Mouse (Mus musculus) kidney, postnatal 4 days (tissue): ENCODE data around the gene Gpr88.
"Not testable (repeated sequence)": the region's sequence is repeated elsewhere in the genome, so short reads cannot be mapped to it uniquely, and the experiment has no call there.

ENCODE experiments used
- DNase-seq, 2 experiments: peaks; one replicate each; pipeline ENCODE4 v3.0.0; 2021; ENCODE audit warnings: mixed read lengths in 2 of 2

The Gpr88 gene

DNA sequence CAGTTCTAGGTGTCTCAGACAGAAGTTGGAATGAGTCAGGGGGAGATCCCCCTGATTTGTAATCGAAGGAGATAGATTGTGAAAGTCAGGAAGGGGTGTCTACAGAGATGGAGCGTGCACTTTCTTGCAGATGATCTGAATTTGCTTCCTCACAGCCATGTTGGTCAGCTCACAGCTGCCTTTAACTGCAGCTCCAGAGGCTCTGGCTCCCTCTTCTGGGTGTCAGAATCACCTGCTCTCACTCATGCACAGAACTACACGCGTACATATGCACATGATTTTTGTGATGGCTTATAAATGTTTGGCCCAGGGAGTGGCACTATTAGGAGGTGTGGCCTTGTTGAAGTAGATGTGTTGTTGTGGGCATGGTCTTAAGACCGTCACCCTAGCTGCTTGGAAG, 15.8 kb downstream of the Gpr88 start:
- DNase-seq = peak in 1 of 2 experiments; percentile 15

DNA sequence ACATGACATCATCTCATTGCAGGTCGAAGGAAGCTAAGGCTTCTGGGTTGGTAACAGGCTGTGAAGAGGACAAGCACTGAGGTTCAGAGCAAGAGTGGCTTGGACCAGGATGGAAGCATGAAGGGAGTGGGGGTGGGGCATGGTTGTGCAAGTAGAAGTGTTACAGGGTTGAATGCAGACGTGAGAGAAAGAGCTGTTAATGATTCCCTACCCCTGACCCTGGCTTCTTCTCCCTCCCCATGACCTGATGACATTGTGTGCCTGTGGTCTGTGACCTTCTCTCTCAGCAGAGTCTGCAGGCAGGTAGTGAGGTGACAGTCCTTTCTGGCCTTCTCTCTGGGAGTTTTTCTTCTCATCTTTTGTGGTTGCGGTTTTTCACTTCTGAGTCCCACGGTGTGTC, 16.4 kb downstream of the Gpr88 start:
- no peak for DNase-seq

DNA sequence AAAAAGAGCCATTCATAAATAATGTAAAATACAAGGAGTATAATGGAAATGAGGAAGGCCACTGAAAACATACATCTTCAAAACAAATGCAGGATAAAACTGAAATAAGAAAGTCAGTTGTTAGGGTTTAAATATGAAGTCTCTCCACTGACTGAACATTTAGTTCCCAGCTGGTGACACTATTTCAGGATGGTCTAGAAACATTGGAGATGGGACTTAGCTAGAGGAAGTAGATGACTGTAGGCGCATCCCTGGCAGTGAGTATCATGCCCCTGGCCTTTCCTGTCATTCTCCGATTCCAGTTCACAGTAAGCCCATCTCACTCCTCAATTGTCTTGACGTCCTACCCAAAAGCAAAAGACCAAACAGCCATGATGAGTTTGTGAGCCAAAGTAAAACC, 19.8 kb downstream of the Gpr88 start:
- no peak for DNase-seq

DNA sequence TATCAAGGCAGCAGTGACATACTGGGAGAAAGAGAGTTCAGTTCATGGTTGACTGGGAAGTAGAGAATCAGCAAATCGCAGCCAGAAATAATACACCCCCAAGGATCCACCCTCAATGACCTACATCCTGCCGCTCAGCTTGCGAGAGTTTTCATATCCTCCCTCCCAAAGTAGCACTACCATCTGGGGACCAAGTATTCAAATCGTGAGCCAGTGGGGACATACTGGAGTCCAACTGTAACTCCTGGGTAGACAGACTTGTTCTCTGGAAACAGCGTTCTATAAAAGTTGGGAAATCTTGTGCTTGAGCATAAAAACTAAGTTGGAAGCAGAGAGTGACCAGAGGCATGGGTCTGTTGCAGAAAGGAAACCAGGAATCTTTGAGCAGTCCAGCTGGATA, 20.5 kb downstream of the Gpr88 start:
- DNase-seq = no peak

DNA sequence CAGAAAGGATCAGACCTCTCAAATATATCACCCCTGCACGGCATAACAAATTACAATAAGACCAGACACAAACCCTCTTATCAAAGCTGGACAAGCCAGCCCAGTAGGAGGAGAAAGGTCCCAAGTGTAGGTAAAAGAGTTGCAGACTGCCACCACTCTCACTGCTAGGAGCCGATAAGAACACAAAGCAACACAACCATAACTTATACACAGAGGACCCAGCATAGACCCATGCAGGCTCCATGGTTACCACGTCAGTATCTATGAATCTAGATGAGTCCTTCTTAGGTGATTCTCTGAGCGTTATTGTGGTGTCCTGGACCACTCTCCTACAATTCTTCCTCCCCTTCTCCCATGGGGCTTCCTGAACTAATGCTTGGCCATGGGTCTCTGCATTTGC, 24.0 kb downstream of the Gpr88 start:
- no peak for DNase-seq

DNA sequence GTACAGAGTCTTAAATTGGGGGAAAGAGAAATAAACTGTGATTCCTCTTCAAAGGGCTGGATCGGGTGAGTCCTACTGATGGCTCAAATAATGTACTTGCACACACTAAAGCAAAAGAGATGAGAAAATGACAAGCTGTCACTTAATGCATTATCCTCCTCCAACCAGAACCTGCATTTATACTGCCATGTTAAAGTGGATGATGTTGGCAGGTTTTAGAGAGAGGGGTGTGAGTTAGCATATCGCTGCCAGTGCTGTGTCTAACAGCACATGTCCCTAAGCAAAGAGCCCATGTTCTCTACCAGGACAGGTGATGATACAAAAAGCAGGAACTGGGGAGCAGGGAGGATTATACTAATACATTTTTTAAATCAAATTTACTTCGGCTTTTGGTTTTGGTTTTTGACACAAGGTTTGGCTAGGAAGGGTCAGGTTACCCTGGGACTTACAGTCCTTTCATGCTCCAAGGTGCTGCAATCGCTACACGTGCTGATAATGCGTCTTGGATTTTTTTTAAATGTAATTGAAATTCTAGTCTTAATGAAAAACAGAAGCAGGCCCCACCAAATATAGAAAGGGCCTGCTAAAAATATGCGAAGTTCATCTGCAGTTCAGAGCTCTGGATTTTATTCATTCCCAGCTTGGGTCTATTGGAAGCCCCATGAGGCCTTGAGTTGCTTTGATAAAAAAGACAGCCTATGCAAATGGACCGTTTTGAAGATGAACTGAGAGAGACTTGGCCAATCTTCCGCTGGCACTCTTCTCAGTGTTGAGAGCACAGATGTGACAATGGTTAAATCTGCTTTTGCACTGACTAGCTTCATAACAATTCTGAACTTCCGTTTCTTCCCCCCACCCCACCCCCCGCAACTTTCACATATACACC, 24.7 kb downstream of the Gpr88 start:
- DNase-seq = no peak

DNA sequence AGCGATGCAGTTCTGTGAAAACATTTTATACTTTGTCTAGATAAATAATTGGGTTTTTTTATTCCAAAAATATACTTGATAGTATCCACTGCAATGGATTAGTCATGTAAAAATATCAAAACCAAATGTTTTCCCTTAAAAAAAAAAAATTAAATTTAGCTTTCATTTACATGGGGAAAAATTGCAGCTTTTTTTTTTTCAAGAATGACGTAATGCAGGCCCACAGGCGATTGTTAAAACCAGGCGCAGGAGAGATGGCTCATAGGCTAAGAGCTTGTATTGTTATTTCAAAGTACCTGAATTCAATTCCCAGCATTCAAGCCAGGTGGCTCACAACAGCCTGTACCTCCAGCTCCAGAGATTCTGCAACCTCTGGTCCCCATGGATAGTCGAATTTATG, 25.9 kb downstream of the Gpr88 start:
- no peak for DNase-seq

DNA sequence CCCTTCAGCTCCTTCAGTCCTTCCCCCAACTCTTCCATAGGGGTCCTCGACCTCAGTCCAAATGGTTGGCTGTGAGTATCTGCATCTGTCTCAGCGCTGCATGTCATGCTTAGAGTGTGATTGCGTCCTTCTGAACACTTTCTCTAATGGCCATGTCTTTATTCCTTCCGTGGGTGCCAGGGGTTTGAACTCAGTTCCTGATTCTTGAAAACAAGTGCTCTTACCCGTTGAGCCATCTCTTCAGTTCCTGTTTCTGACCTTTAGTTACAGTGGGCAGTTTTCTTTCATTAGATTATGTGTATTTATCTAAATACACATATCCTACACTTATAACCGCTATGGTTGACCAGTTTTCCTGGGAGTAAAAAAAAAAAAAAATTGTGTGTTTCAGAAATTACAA, 26.4 kb downstream of the Gpr88 start:
- DNase-seq = no peak

DNA sequence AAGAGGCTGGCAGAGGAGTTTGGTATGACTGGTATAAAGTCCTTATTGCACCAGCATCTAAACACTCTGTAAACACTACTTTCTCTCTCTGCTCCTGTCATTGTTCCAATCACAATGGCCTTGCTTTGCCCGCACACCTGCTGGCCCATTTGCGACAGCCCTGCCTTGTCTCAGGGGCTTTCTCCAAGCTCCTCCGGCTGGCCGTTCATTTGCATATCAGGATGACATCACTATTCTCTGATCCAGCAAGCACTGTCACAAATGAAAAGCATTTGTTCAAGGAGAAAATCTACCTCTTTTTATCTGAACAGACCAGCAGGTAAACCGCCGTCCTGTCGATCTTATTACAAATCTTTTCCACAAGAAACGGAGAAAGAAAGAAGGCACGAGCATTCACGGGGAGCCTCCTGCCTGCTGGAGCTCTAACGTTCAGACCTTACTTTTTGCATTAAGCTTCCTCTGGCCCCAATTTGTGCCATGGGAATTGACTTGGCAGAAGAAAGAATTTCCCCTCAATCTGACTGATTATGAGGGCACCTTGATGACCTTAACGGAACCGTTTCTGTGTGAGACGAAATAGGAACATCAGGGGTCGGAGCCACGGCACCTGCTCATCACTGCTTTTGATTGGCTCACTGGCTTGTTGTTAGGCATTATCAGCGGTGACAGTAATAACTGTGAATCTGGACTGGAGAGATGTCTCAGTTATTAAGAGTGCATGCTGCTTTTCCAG, 30.6 kb downstream of the Gpr88 start:
- no peak for DNase-seq

DNA sequence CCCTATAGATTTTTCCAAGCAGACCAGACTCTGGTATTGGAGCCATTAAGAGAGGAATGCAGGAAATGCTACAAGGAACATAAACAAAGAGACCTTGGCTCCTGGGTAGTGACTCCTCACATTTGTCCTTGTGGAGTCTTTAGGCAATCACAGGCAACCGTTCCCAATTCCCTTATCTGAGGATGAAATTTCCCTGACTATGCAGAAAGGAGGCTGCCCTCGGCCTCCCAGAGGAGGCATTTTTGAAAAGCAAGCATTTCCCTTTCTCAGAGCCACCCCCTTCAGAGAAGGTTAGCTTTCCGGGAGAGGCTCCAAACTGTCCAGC, 31.7 kb downstream of the Gpr88 start:
- DNase-seq = no peak

DNA sequence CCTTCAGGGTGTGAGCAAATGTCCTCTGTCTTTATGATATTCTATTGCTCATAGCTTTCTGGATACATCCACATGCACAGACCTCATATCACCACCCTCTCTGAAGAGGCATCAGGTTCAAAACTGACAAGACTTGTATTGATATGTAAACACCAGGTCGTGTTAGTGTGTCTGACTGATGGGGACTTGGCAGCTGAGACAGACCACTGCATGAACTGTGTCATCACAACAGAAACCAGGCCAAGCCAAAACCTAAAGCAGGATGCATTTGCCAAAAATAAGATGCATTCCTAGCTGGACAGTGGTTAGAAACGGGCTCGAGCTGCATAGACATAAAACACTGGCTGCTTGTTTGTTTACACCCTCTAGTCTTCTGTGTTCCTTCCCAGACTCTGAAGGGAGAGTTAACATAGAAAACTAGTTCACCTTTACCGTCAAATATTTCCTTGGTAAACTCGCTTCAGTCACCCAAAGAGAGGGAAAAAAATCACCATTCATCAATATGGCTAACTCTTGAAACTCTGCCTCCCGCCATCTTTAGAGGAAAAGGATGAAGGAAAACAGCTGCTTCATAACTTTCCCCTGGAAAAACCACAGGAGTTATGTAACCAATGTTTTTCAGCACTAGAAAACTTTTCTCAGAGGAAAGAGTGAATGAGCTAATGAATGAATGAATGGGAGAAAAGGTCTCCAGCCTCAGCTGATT, 32.2 kb downstream of the Gpr88 start:
- DNase-seq = no peak

DNA sequence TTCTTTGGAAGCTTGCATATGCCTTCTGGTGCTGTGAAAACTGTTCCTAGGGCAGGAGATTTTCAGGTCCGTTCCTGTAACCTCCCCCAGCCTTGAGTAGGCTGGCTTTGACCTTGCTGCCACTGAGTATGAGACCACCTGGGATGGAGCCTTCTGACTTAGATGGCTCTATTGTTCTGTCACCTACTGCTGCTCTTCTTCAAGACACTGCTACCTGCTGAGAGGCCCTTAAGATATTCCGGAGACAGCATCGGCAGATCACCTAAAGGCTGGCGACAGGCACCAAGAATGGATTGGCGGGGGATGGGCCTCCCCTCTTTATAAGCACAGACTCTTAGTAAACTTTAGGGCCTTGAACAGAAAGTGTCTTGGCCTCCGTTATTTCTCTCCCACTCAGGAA, 35.9 kb downstream of the Gpr88 start:
- DNase-seq = not testable (repeated sequence)

DNA sequence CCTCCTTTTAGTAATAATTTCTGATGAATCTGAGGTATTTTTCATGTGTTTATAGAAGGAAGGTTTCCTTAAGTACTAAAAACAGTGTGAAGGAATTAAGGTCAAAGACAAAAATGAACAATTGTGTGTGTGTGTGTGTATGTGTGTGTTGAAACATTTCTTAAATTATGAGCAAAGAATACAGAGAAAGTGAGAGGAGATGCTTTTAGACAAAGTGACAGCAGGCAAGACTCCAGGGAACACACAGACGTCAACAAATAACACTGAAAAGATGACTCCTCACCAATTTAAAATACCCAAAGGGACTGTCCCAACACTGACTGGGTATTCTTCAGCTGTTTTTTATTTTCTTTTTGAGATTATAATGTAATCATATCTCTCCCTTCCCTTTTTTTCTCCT, 37.0 kb downstream of the Gpr88 start:
- no peak for DNase-seq

DNA sequence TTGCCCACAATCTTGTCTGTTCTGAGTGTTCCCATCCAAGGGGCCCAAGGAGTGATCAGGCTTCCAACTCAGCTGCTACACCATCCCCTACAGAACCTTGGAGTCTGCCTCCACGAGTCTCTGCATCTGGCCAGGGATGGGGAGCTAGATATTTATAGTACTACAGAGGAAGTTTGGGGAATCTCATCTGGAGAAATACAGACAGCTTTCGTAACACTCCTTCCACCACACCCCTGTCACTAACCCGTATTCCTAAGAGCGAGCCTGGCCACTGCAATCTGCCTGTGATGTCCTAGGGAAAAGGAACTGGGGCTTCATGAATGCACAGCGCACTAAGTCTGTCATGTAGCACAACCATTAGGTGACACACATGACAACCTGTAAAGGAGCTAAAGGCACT, 41.7 kb downstream of the Gpr88 start:
- DNase-seq = no peak

DNA sequence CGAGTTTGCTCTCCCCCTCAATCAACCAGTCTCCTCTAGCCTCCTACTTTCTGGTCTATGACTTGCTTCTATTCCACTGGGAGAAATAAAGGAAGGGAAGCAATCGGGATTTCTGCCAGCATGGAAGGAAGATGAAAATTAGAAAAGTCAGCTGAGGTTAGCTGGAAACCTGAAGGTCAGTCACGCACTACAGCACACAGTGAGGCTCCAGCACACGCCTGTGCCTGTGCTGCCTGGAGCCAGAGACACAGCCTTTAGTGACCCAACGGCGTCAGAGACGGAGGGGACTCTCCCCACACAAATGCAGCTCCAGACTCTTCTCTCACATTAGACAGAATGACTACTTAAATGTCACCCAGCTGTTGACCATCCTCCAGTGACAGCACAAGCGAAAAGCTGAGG, 42.6 kb downstream of the Gpr88 start:
- peak; percentile 53 to 59 for DNase-seq

DNA sequence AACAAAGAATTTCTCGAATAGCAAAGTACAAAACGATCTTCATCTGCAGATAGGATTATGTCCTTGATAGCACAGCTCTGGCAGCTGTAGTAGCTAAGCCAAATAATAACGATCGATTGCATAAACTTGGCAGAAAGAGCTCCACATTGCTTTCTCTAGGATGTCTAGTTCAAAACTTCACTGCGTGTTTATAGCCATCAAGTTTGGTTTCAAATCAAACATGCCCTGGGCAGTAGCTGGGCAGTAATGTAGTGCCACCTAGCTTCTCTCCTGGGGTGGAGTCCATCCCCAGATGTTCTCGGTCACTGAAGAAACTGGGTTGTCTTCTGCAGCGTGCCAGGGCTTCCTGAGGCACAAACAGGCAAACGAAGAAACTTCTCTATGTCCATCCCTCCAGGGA, 44.1 kb downstream of the Gpr88 start:
- no peak for DNase-seq

DNA sequence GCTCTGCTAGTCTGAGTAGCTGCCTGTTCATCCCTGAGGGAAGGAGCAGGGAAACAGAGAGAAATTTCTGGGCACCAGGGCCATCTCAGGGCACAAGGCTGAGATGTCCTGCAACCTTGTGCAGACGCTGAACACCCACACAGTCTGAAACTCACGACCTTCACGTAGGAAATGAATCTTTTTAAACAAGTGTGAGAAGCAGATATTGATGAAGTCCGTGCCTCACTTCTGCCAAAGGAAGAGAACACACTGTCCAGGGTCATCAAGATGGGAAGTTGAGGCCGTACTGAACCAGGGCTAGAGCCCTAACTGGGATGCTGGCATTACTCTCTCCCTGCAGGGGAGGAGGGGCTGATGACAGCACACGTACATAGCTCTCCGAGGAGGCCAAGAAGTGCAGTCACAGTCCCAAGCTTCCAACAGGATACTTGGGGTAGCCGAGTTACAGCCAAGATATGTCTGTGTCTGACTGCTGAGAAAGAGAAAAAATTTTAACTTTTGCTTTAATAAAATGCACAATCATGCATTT, 46.9 kb downstream of the Gpr88 start:
- DNase-seq = no peak

DNA sequence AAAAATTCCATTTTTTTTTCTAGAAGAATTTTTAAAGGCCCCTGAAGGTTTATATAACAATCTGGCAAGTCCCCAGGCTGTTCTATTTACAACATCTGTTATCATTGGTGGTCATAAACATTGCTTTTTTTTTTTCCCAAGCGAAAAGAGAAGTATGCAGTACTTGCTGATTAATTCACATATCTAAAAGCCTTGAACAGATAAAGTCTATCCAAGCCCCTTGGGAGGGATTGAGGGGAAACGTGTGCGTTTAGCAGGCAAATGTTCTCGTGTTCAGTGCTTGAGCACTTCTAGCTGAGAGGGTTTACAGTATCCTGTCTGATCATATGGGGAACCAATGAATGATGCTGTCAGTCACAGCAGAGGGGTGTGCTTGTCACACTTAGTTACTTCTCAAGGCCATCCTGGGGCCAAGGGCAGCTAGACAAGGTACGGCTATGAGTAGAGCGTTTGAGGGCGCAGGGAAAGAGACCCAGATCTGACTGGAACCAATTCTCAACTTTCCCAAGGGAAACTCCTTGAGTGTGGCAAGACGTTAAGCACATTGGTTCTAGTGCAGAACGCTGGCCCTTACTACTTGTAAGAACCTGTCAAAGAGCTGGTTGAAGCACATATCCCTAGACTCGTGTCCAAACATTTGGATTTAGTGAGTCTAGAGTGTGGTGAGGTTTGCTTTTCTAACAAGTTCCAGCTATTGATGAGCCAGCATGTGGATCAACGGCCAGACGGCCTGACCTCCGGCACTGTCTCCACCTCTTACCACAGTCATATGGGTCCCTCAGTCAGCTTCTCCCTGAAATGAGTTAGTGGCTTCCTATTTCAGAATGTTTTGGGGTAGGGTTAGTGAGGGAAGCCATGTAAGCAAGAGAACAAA, 47.7 kb downstream of the Gpr88 start:
- no peak for DNase-seq

DNA sequence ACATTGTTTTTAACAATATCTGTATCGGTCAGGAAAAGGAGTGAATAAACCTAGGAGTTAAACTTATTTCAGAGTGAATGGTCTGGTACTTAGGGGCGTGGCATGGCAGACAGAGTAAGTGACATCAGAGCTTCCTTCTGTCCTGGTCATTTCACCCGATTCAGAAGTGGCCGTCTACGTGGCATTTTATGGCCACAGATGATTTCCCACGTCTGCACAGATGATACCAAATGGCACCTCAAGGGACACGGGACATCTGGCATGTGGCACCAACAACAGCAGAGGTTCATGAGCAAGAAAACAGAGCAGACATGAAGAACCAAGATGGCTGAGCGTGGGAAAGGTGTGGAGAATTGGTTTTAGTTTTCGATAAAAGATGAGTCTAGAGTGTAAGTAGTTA, 48.7 kb downstream of the Gpr88 start:
- no peak for DNase-seq

DNA sequence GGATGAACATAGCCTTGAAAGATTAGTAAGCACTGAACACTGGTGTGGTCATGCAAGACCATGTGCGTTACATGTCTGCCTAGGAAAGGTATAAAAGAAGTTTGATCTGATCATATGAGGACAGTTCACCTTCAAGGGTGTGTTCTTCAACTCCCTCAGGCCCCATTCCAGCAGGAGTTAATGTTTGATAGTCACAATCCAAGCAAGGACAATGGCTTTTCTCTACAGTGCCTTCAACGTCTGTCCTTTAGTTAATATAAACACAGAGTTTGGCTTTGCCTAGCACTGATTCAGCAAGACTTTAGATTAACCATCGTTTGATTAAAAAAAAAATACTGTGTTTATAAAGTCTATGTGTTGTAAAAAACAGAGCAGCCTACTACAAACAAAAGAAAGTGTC, 49.4 kb downstream of the Gpr88 start:
- DNase-seq = no peak

DNA sequence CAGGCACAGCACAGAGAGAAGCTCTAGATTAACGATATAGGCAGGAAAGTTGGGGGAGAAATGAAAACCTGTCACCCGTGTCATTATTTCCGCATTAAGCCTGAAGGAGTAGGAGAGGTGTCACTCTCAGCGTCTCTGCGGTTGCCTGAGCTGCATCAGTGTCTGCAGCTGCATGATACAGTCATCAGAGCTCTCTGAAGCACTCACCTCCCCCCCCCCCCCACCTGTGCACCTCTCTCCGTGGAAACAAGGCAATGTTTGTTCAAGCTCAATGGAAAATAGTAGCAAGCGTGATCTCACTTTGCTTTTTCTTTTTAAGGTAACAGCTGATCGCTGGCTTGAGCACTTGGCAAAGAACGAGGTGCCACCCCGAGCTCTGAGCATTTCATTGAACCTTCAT, 53.2 kb downstream of the Gpr88 start:
- DNase-seq = no peak
